Mouse (Mus musculus): ENCODE measurements around the gene Pla2g7. TPM values are rescaled to one million over a fixed set of nuclear protein-coding genes. Genes with fewer than 3 reads are reported as not detected.
A peak's percentile ranks its signal among the peaks of the same experiment; 100 is the strongest.
"Not testable (repeated sequence)": the region's sequence is repeated elsewhere in the genome, so short reads cannot be mapped to it uniquely, and the experiment has no call there.

Gene Pla2g7
- 38.7 and 58.4 TPM in 2 replicates for polyA plus RNA-seq (2011; ENCODE audit: insufficient read length, low read depth, missing spikeins)

DNA sequence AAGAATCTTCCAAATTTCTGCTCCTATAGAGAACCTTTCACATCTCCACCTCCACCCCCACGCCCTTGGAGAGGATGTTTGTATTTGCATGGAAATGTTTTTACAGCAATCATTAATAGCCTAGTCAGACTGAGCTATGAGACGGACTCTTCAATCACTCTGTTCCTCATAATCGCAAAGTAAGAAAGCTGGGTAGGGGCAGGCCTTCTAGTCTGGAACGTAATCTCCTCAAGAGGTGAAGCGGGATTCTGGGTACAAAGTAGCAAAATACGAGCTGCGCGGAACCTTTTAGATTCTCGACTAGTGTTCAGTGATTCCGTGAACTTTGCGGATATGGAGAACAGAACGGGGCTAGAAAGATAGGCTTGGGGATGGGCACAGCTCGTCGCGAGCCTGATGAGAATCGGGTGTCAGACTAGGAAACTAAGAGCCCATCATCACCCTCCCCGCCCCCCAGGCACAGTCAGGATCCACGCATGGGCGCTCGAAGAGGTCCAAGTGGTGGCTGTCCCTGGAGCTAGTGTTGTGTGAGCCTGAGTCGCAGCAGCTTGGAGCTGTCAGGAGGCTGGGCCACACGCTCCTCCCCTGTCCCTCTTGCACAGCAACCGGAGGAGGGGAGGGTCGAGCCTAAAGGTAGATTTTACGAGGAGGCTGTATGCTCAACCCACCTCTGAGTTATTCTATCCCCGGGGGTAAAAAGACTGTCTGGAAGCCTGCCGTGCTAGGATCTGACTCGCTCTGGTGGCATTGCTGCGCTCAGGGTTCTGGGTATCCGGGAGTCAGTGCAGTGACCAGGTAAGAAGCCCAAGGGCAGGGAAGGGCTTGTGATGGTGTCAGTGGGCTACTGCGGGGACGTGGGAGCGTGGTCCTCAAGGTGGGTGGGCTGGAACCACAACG, at the start of gene Pla2g7:
Gene Pla2g7, plus strand, starts transcription at position 107 of the 897 bp plus-strand sequence.
- TF ChIP-seq CTCF (IDR thresholded peaks at IDR 0.05; ENCODE audit: borderline replicate concordance, insufficient read depth, low read length) (no peak), POLR2A (IDR thresholded peaks at IDR 0.05; ENCODE audit: low read depth, low read length) (peak; percentile 59)
- peak within 1 kb of the TSS; percentile 63; the same call in 1 of the 2 replicates for H3K27ac ChIP-seq (ENCODE audit: insufficient read depth, low read length)
- 0 out of 2 replicates have a peak, but pooled peaks cover 2% of the 10 kb centered on the region for H3K4me1 ChIP-seq (ENCODE audit: control insufficient read depth, insufficient read depth, low read length)
- H3K4me3 ChIP-seq (ENCODE audit: insufficient read depth, low read length) = peak within 1 kb of the TSS; percentile 23

- TF ChIP-seq CTCF (IDR thresholded peaks at IDR 0.05; ENCODE audit: borderline replicate concordance, insufficient read depth, low read length) (peak; percentile 8; the same call in 1 of the 2 replicates), POLR2A (IDR thresholded peaks at IDR 0.05; ENCODE audit: low read depth, low read length) (no peak)
- Histone ChIP-seq H3K27ac (ENCODE audit: insufficient read depth, low read length) (no peak overlapping the region), H3K4me3 (ENCODE audit: insufficient read depth, low read length) (no peak overlapping the region)
Observed at GRCm38 (mm10) chr17:43518644-43519409, 49.1 kb upstream of the Pla2g7 start.

GRCm38 (mm10) chr17:43520166-43520565, 47.7 kb upstream of the Pla2g7 start:
- no peak overlapping the region for H3K27ac ChIP-seq (ENCODE audit: insufficient read depth, low read length)
- no peaks in the 10 kb centered on the region for H3K4me1 ChIP-seq (ENCODE audit: control insufficient read depth, insufficient read depth, low read length)
- TF ChIP-seq CTCF (IDR thresholded peaks at IDR 0.05; ENCODE audit: borderline replicate concordance, insufficient read depth, low read length) = no peak
- no peak for TF ChIP-seq POLR2A (IDR thresholded peaks at IDR 0.05; ENCODE audit: low read depth, low read length)
- H3K4me3 ChIP-seq (ENCODE audit: insufficient read depth, low read length) = no peak overlapping the region

More at GRCm38 (mm10) chr17:43518644-43519409, 49.1 kb upstream of the Pla2g7 start:
- no peaks in the 10 kb centered on the region for H3K4me1 ChIP-seq (ENCODE audit: control insufficient read depth, insufficient read depth, low read length)

DNA sequence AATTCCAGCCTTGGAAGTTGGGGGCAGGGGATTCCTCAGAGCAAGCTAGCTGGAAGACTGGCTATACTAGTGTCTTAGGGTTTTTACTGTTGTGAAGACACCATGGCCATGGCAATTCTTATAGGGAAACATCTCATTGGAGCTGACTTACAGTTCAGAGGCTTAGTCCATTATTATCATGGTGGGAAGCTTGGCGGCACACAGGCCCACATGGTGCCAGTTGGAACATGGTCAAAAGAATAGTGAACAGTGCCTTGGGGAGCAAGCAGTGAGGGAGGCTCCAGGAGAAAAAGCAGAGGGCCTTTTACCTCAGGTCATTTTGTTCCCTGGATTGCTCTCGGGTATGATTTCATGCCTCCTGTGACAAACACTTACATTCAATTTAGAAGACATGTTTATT, 37.4 kb upstream of the Pla2g7 start:
- TF ChIP-seq CTCF (IDR thresholded peaks at IDR 0.05; ENCODE audit: borderline replicate concordance, insufficient read depth, low read length) (no peak), POLR2A (IDR thresholded peaks at IDR 0.05; ENCODE audit: low read depth, low read length) (no peak)
- no peak overlapping the region for H3K27ac ChIP-seq (ENCODE audit: insufficient read depth, low read length)
- no peaks in the 10 kb centered on the region; the same call in none of the 2 replicates for H3K4me1 ChIP-seq (ENCODE audit: control insufficient read depth, insufficient read depth, low read length)
- no peak overlapping the region for H3K4me3 ChIP-seq (ENCODE audit: insufficient read depth, low read length)

DNA sequence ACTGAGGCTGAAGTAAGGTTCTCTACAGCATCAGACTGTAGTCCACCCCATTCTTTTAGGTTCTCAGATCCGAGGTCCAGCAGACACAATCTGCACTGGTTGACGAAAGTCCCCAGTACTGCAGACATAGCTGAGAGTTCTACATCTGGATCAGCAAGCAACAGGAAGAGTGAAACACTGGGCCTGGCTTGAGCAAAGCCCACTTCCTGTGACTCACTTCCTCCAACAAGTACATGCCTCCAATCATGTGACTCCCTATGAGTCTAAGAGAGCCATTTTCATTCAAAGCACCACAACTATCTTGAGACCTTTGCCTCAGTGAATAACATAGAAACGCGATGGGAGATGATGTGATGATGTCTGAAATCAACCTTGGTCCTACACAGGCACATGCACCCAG, 36.7 kb upstream of the Pla2g7 start:
- H3K27ac ChIP-seq (ENCODE audit: insufficient read depth, low read length) = no peak overlapping the region
- no peak for TF ChIP-seq CTCF (IDR thresholded peaks at IDR 0.05; ENCODE audit: borderline replicate concordance, insufficient read depth, low read length)
- TF ChIP-seq POLR2A (IDR thresholded peaks at IDR 0.05; ENCODE audit: low read depth, low read length) = no peak
- H3K4me3 ChIP-seq (ENCODE audit: insufficient read depth, low read length) = no peak overlapping the region
- H3K4me1 ChIP-seq (ENCODE audit: control insufficient read depth, insufficient read depth, low read length) = no peaks in the 10 kb centered on the region; the same call in none of the 2 replicates

DNA sequence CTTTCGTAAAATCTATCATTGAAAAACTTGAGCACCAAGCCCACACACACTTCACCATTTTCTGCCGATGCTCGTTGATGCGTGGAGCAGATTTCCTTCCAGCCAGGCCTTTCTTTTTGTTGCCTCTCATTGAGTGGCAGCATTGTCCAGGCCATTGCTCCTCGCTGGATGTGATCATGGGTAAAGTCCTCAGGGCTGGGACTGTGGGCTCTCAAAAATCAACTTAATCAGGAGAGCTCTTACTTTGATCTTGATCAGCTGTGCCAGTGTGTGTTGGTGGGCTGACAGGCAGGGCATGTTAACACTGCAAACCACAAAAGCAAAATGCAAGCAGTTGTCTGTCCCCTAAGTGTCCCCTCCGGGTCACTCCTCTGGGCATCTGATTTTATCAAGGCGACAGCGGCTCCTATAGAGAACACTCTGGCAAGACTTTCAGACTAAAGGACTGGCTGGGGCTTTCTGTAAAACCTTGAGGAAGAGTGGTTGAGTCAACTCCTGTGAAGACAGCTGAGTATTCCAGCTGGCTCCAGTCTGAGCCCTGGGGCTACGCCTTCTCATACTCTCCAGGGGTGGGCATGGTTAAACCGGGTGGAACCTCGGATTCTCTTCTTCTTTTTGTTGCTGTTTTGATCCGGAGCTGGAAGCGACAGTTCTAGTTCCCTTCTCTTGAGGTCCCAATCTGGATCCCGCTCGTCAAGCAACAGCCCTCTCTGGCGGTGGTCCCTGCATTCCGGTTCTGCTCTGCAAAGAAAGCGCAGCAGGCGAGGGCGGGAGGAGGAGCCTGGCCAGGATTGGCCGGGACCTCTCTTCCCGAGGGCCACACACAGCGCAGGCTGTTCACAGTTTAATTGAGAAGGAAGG, 33.3 kb upstream of the Pla2g7 start:
- H3K27ac ChIP-seq (ENCODE audit: insufficient read depth, low read length) = no peak overlapping the region
- peak overlapping the region; percentile 30 for H3K4me3 ChIP-seq (ENCODE audit: insufficient read depth, low read length)
- TF ChIP-seq CTCF (IDR thresholded peaks at IDR 0.05; ENCODE audit: borderline replicate concordance, insufficient read depth, low read length) (no peak), POLR2A (IDR thresholded peaks at IDR 0.05; ENCODE audit: low read depth, low read length) (no peak)

GRCm38 (mm10) chr17:43536841-43537240, 31.1 kb upstream of the Pla2g7 start:
- H3K4me1 ChIP-seq (ENCODE audit: control insufficient read depth, insufficient read depth, low read length) = not testable (repeated sequence)

More for the DNA sequence above, 33.3 kb upstream of the Pla2g7 start:
- H3K4me1 ChIP-seq (ENCODE audit: control insufficient read depth, insufficient read depth, low read length) = peaks cover 4% of the 10 kb centered on the region

GRCm38 (mm10) chr17:43538767-43539166, 29.1 kb upstream of the Pla2g7 start:
- Histone ChIP-seq H3K4me3 (ENCODE audit: insufficient read depth, low read length) (no peak overlapping the region), H3K4me1 (ENCODE audit: control insufficient read depth, insufficient read depth, low read length) (peaks cover 4% of the 10 kb centered on the region), H3K27ac (ENCODE audit: insufficient read depth, low read length) (no peak overlapping the region)
- TF ChIP-seq POLR2A (IDR thresholded peaks at IDR 0.05; ENCODE audit: low read depth, low read length) (no peak), CTCF (IDR thresholded peaks at IDR 0.05; ENCODE audit: borderline replicate concordance, insufficient read depth, low read length) (no peak)

More at GRCm38 (mm10) chr17:43536841-43537240, 31.1 kb upstream of the Pla2g7 start:
- not testable (repeated sequence) for H3K27ac ChIP-seq (ENCODE audit: insufficient read depth, low read length); H3K4me3 ChIP-seq (ENCODE audit: insufficient read depth, low read length)

GRCm38 (mm10) chr17:43543539-43543938, 24.4 kb upstream of the Pla2g7 start, which contains the start of gene Ankrd66:
Gene Ankrd66 (minus strand): TSS chr17:43543639.
- TF ChIP-seq POLR2A (IDR thresholded peaks at IDR 0.05; ENCODE audit: low read depth, low read length) = no peak
- TF ChIP-seq CTCF (IDR thresholded peaks at IDR 0.05; ENCODE audit: borderline replicate concordance, insufficient read depth, low read length) = no peak
- Histone ChIP-seq H3K4me1 (ENCODE audit: control insufficient read depth, insufficient read depth, low read length) (peaks cover 10% of the 10 kb centered on the region), H3K27ac (ENCODE audit: insufficient read depth, low read length) (no peak within 1 kb of the TSS), H3K4me3 (ENCODE audit: insufficient read depth, low read length) (no peak within 1 kb of the TSS)

Measured in embryonic fibroblast, embryonic 13.5 days (primary cell).